Mouse (Mus musculus) cerebellum, adult 2 months (tissue): ENCODE measurements around the gene Asb16.

ENCODE experiments used
- CTCF ChIP-seq: fragments of 200-500 bp; IDR thresholded peaks from 2 replicates; pipeline ENCODE4 v1.5.1; 2011; ENCODE audit warnings: low read depth, mild to moderate bottlenecking, control low read depth, low read length, moderate library complexity, borderline replicate concordance; ENCODE audit not compliant: insufficient read depth
- POLR2A ChIP-seq: fragments of 200-500 bp; IDR thresholded peaks from 2 replicates; pipeline ENCODE4 v1.6.1; 2011; ENCODE audit warnings: low read length, control low read depth, borderline replicate concordance; ENCODE audit not compliant: insufficient read depth

- TF ChIP-seq CTCF (no peak), POLR2A (no peak)
Observed at GRCm38 (mm10) chr11:102268520-102269244, at the start of gene Asb16.
